Mouse (Mus musculus): Measurements from ENCODE around the gene Fstl4. TPM values are rescaled to one million over a fixed set of nuclear protein-coding genes. Genes with fewer than 3 reads are reported as not detected.

Fstl4 gene
- total RNA-seq, 1 experiment: 0.09 TPM

DNA sequence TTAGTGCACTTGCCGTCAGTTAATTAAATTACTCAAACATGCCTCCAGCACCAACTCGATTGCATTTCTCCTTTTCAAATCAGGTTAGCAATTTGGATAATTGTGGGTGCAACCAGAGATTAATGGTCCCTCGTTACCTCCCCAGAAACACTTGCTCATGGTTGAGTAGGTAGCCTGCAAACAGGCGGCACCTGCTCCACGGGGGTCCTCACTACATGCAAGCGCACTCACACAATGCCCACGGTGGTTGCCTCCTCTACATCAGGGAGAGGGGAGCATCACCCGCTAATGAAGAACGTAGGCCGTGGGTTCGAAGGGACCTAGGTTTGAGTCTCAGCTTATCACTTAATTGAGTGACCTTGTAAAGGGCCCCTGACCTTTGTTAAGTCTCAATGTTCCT is 371.9 kb downstream of the Fstl4 start:
- Histone ChIP-seq H3K27ac (ENCODE audit: insufficient read depth, low read depth, low read length, poor library complexity, severe bottlenecking) (no peak overlapping the region), H3K4me1 (ENCODE audit: control insufficient read depth in 2 of 2, insufficient read depth in 2 of 2, low read length in 2 of 2, poor library complexity in 1 of 2) (peaks cover 0 to 2% of the 10 kb centered on the region in 2 experiments; a peak in 1 of 4 replicates), H3K4me3 (ENCODE audit: insufficient read depth in 1 of 2, low read depth in 1 of 2, low read length in 2 of 2, poor library complexity in 1 of 2, severe bottlenecking in 1 of 2) (no peak overlapping the region), H3K36me3 (ENCODE audit: control insufficient read depth, insufficient read depth, low read length, poor library complexity, severe bottlenecking) (no peaks in the 10 kb centered on the region), H3K9ac (ENCODE audit: insufficient read depth, low read depth, low read length, poor library complexity, severe bottlenecking) (no peak overlapping the region), H3K9me3 (ENCODE audit: control insufficient read depth, insufficient read depth, low read depth, low read length) (no peaks in the 10 kb centered on the region)
- TF ChIP-seq HCFC1 (IDR thresholded peaks at IDR 0.05; ENCODE audit: borderline replicate concordance, insufficient read depth, low read length): no peak
- TF ChIP-seq ZNF384 (IDR thresholded peaks at IDR 0.05; ENCODE audit: low read depth, low read length): no peak
- no peak for TF ChIP-seq ZC3H11A (IDR thresholded peaks at IDR 0.05; ENCODE audit: borderline replicate concordance, low read depth, low read length)
- no peak for TF ChIP-seq CHD2 (IDR thresholded peaks at IDR 0.05; ENCODE audit: low read depth, low read length)
- no peak for TF ChIP-seq MAFK (IDR thresholded peaks at IDR 0.05; ENCODE audit: insufficient read depth, low read depth, low read length)
- in situ Hi-C loops (cut with MboI; ENCODE audit: low sequenced_read_pairs in 2 of 2, unreplicated experiment in 2 of 2): no loop called here
- DNase-seq (ENCODE audit: low read depth, low spot score): no peak

DNA sequence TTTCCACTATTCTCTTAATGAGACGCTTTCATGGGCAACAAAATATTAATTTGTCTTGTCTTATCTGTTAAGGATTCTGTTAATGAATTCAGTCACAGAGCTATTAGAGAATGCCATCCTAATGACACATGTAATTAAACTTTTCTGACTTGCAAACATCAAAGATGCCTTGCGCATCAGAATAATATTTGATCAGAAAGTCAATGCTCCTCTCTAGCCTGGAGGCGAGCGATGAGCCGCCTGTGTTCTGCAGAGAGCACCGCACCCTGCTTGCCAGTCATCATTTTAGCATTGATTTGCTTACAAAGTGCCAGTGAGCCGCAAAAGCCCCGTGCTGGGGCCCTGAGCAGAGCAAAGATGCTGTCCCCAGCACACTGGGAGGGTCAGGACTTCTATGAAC is 372.9 kb downstream of the Fstl4 start:
- H3K9me3 ChIP-seq (ENCODE audit: control insufficient read depth, insufficient read depth, low read depth, low read length): no peaks in the 10 kb centered on the region
- H3K27ac ChIP-seq (ENCODE audit: insufficient read depth, low read depth, low read length, poor library complexity, severe bottlenecking): no peak overlapping the region
- no peak for DNase-seq (ENCODE audit: low read depth, low spot score)
- in situ Hi-C loops (cut with MboI; ENCODE audit: low sequenced_read_pairs in 2 of 2, unreplicated experiment in 2 of 2): no loop called here
- H3K4me3 ChIP-seq (ENCODE audit: insufficient read depth in 1 of 2, low read depth in 1 of 2, low read length in 2 of 2, poor library complexity in 1 of 2, severe bottlenecking in 1 of 2): no peak overlapping the region
- no peaks in the 10 kb centered on the region for H3K36me3 ChIP-seq (ENCODE audit: control insufficient read depth, insufficient read depth, low read length, poor library complexity, severe bottlenecking)
- peaks cover 0 to 2% of the 10 kb centered on the region in 2 experiments; a peak in 1 of 4 replicates for H3K4me1 ChIP-seq (ENCODE audit: control insufficient read depth in 2 of 2, insufficient read depth in 2 of 2, low read length in 2 of 2, poor library complexity in 1 of 2)
- TF ChIP-seq ZNF384 (IDR thresholded peaks at IDR 0.05; ENCODE audit: low read depth, low read length) (no peak), HCFC1 (IDR thresholded peaks at IDR 0.05; ENCODE audit: borderline replicate concordance, insufficient read depth, low read length) (no peak), MAFK (IDR thresholded peaks at IDR 0.05; ENCODE audit: insufficient read depth, low read depth, low read length) (no peak), ZC3H11A (IDR thresholded peaks at IDR 0.05; ENCODE audit: borderline replicate concordance, low read depth, low read length) (no peak), CHD2 (IDR thresholded peaks at IDR 0.05; ENCODE audit: low read depth, low read length) (no peak)
- H3K9ac ChIP-seq (ENCODE audit: insufficient read depth, low read depth, low read length, poor library complexity, severe bottlenecking): no peak overlapping the region

DNA sequence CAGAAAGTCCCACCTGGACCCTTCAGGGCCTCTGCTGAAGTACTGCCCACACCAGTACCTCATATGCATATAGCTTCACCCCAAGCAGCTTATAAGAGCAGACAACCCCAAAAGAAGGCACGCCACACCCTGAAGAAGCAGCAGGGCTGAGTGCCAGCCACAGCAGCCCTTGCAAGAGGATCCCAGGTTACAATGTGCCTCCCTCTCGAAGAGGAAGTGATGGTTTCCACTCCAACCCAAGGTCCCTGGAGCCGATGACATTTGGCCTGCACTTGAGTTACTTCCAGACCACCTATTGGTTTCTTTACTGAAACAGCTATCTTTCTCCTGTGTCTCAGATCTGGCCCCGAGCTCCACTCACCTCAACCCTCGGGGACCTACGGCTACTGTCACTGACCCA is 373.8 kb downstream of the Fstl4 start:
- no peaks in the 10 kb centered on the region for H3K4me1 ChIP-seq (ENCODE audit: control insufficient read depth in 2 of 2, insufficient read depth in 2 of 2, low read length in 2 of 2, poor library complexity in 1 of 2)
- no peak overlapping the region for H3K4me3 ChIP-seq (ENCODE audit: insufficient read depth in 1 of 2, low read depth in 1 of 2, low read length in 2 of 2, poor library complexity in 1 of 2, severe bottlenecking in 1 of 2)
- no peaks in the 10 kb centered on the region for H3K9me3 ChIP-seq (ENCODE audit: control insufficient read depth, insufficient read depth, low read depth, low read length)
- DNase-seq (ENCODE audit: low read depth, low spot score): no peak
- H3K36me3 ChIP-seq (ENCODE audit: control insufficient read depth, insufficient read depth, low read length, poor library complexity, severe bottlenecking): no peaks in the 10 kb centered on the region
- TF ChIP-seq ZC3H11A (IDR thresholded peaks at IDR 0.05; ENCODE audit: borderline replicate concordance, low read depth, low read length) (no peak), CHD2 (IDR thresholded peaks at IDR 0.05; ENCODE audit: low read depth, low read length) (no peak), ZNF384 (IDR thresholded peaks at IDR 0.05; ENCODE audit: low read depth, low read length) (no peak), MAFK (IDR thresholded peaks at IDR 0.05; ENCODE audit: insufficient read depth, low read depth, low read length) (no peak), HCFC1 (IDR thresholded peaks at IDR 0.05; ENCODE audit: borderline replicate concordance, insufficient read depth, low read length) (no peak)
- in situ Hi-C loops (cut with MboI; ENCODE audit: low sequenced_read_pairs in 2 of 2, unreplicated experiment in 2 of 2): no loop called here
- no peak overlapping the region for H3K27ac ChIP-seq (ENCODE audit: insufficient read depth, low read depth, low read length, poor library complexity, severe bottlenecking)
- H3K9ac ChIP-seq (ENCODE audit: insufficient read depth, low read depth, low read length, poor library complexity, severe bottlenecking): no peak overlapping the region

DNA sequence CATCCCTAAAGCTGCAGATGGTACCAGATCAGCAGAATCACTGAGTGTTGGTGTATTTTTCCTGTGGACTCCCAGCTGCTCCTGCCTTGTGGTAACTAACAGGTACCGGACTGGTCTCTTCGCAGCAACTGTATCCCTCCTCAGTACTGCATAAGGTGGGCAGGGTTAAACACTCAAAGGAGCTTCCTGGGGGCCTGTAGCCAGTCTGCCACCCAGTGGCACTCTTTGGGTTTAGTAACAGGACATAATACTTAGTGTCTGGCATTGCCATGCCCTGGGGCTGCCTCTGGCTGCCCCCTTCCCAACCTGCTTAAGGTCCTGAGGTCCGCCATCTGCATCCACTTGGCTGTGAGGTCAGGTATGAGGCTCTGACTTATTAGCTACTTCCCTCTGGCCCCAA is 375.2 kb downstream of the Fstl4 start:
- no peaks in the 10 kb centered on the region for H3K36me3 ChIP-seq (ENCODE audit: control insufficient read depth, insufficient read depth, low read length, poor library complexity, severe bottlenecking)
- no peaks in the 10 kb centered on the region for H3K4me1 ChIP-seq (ENCODE audit: control insufficient read depth in 2 of 2, insufficient read depth in 2 of 2, low read length in 2 of 2, poor library complexity in 1 of 2)
- in situ Hi-C loops (cut with MboI; ENCODE audit: low sequenced_read_pairs in 2 of 2, unreplicated experiment in 2 of 2): no loop called here
- H3K4me3 ChIP-seq (ENCODE audit: insufficient read depth in 1 of 2, low read depth in 1 of 2, low read length in 2 of 2, poor library complexity in 1 of 2, severe bottlenecking in 1 of 2): no peak overlapping the region
- TF ChIP-seq CHD2 (IDR thresholded peaks at IDR 0.05; ENCODE audit: low read depth, low read length): no peak
- no peak for TF ChIP-seq MAFK (IDR thresholded peaks at IDR 0.05; ENCODE audit: insufficient read depth, low read depth, low read length)
- no peak for TF ChIP-seq HCFC1 (IDR thresholded peaks at IDR 0.05; ENCODE audit: borderline replicate concordance, insufficient read depth, low read length)
- no peak for TF ChIP-seq ZC3H11A (IDR thresholded peaks at IDR 0.05; ENCODE audit: borderline replicate concordance, low read depth, low read length)
- no peak for TF ChIP-seq ZNF384 (IDR thresholded peaks at IDR 0.05; ENCODE audit: low read depth, low read length)
- H3K9ac ChIP-seq (ENCODE audit: insufficient read depth, low read depth, low read length, poor library complexity, severe bottlenecking): no peak overlapping the region
- no peaks in the 10 kb centered on the region for H3K9me3 ChIP-seq (ENCODE audit: control insufficient read depth, insufficient read depth, low read depth, low read length)
- DNase-seq (ENCODE audit: low read depth, low spot score): no peak
- H3K27ac ChIP-seq (ENCODE audit: insufficient read depth, low read depth, low read length, poor library complexity, severe bottlenecking): no peak overlapping the region

DNA sequence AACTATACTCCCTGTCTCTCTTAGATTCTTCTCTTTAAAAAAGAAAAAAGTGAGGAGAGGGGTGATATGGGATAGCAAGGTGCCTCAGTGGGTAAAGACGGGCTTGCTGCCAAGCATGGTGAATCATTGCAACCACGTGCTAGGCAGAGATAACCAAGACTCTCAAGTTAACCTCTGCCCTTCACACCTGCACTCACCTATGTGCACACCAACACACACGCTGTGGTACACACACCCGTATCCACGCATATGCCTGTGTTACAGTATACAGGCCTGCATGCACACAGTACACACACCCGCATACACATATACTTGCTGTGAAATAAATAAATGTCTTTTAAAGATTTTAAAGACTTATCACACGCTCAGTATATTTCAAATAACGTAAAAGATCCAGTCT is 375.8 kb downstream of the Fstl4 start:
- H3K9ac ChIP-seq (ENCODE audit: insufficient read depth, low read depth, low read length, poor library complexity, severe bottlenecking): no peak overlapping the region
- H3K36me3 ChIP-seq (ENCODE audit: control insufficient read depth, insufficient read depth, low read length, poor library complexity, severe bottlenecking): no peaks in the 10 kb centered on the region
- no peak overlapping the region for H3K4me3 ChIP-seq (ENCODE audit: insufficient read depth in 1 of 2, low read depth in 1 of 2, low read length in 2 of 2, poor library complexity in 1 of 2, severe bottlenecking in 1 of 2)
- no peaks in the 10 kb centered on the region for H3K9me3 ChIP-seq (ENCODE audit: control insufficient read depth, insufficient read depth, low read depth, low read length)
- no peak for DNase-seq (ENCODE audit: low read depth, low spot score)
- H3K4me1 ChIP-seq (ENCODE audit: control insufficient read depth in 2 of 2, insufficient read depth in 2 of 2, low read length in 2 of 2, poor library complexity in 1 of 2): no peaks in the 10 kb centered on the region
- H3K27ac ChIP-seq (ENCODE audit: insufficient read depth, low read depth, low read length, poor library complexity, severe bottlenecking): no peak overlapping the region
- TF ChIP-seq HCFC1 (IDR thresholded peaks at IDR 0.05; ENCODE audit: borderline replicate concordance, insufficient read depth, low read length) (no peak), ZNF384 (IDR thresholded peaks at IDR 0.05; ENCODE audit: low read depth, low read length) (no peak), CHD2 (IDR thresholded peaks at IDR 0.05; ENCODE audit: low read depth, low read length) (no peak), ZC3H11A (IDR thresholded peaks at IDR 0.05; ENCODE audit: borderline replicate concordance, low read depth, low read length) (no peak), MAFK (IDR thresholded peaks at IDR 0.05; ENCODE audit: insufficient read depth, low read depth, low read length) (no peak)
- in situ Hi-C loops (cut with MboI; ENCODE audit: low sequenced_read_pairs in 2 of 2, unreplicated experiment in 2 of 2): no loop called here

Data from ES-E14 (cell line).